ENCODE assay signal across 15 mouse cellular contexts in genomic region chr5:3358687-3359520, GRCm38 (mm10). TPM values are rescaled to one million over a fixed set of nuclear protein-coding genes. Genes with fewer than 3 reads are reported as not detected.
DNase-seq lines count a peak whose midpoint lies in the region; ATAC-seq and TF ChIP-seq lines count a peak whose summit lies in the region.
"Had no signal": no experiment of that assay in that cellular context is flagged by ENCODE, and none has a peak within 500 bp of the region (broad histone marks: within the 10 kb centered on the region; RNA-seq: fewer than 3 reads in every experiment).

No protein-coding gene starts in this region.

- peaks cover 3% of the 10 kb centered on the region; the same call in 1 of the 2 replicates for H3K4me1 ChIP-seq in intestine, postnatal 0 days (replicated peaks; ENCODE audit: control insufficient read depth, insufficient read depth, low read length)

- no peak overlapping the region for H3K9ac ChIP-seq in intestine, postnatal 0 days (ENCODE audit: low read depth, low read length)
- H3K9ac ChIP-seq: hindbrain, embryonic 14.5 days; lung, embryonic 15.5 days; stomach, embryonic 15.5 days had no signal

- no peak overlapping the region; the same call in 1 of the 2 replicates for H3K27ac ChIP-seq in intestine, postnatal 0 days (ENCODE audit: low read depth, low read length)
- H3K27ac ChIP-seq: hindbrain, embryonic 14.5 days; lung, embryonic 15.5 days; stomach, embryonic 15.5 days had no signal

- DNase-seq in thymus, postnatal 14 days: peak; percentile 24
- no peak for DNase-seq in thymus, postnatal 10 days (ENCODE audit: low spot score in 2 of 2)
- DNase-seq in c-Kit-negative CD71-positive TER-119-positive erythroid progenitor cells, embryonic 14.5 days (ENCODE audit: low read depth, low spot score): peak; percentile 45
- DNase-seq in frontal cortex, adult 2 months (ENCODE audit: extremely low spot score in 1 of 2, low spot score in 1 of 2): no peak
- DNase-seq in left cerebral cortex, postnatal 25 days (ENCODE audit: low spot score in 2 of 2): no peak
- DNase-seq in layer of hippocampus, adult 8-10 months (ENCODE audit: low spot score in 2 of 2): no peak
- DNase-seq: adrenal gland, adult 8-10 months; gastrocnemius, postnatal 14 days; kidney, postnatal 4 days; right cerebral cortex, postnatal 14 days had no signal

- 56% methylated on average over 5 of the region's 5 CpGs for WGBS in intestine, postnatal 0 days

- TF ChIP-seq CTCF in intestine, postnatal 0 days (IDR thresholded peaks at IDR 0.05; ENCODE audit: low read depth): no peak

- no peaks in the 10 kb centered on the region for H3K27me3 ChIP-seq in intestine, postnatal 0 days (replicated peaks; ENCODE audit: control insufficient read depth, insufficient read depth, low read length)
- H3K27me3 ChIP-seq: lung, embryonic 15.5 days; stomach, embryonic 15.5 days had no signal

- H3K4me3 ChIP-seq in intestine, postnatal 0 days (ENCODE audit: low read depth, low read length): no peak overlapping the region
- H3K4me3 ChIP-seq: lung, embryonic 15.5 days; stomach, embryonic 15.5 days had no signal

- peak overlapping the region; percentile 21; the same call in 1 of the 2 replicates for H3K4me2 ChIP-seq in intestine, postnatal 0 days (replicated peaks; ENCODE audit: low read depth)
- H3K4me2 ChIP-seq: hindbrain, embryonic 14.5 days; lung, embryonic 15.5 days; stomach, embryonic 15.5 days had no signal

- H3K36me3 ChIP-seq in intestine, postnatal 0 days (ENCODE audit: control insufficient read depth, insufficient read depth): no peaks in the 10 kb centered on the region
- H3K36me3 ChIP-seq: lung, embryonic 15.5 days; stomach, embryonic 15.5 days had no signal

- no peaks in the 10 kb centered on the region for H3K9me3 ChIP-seq in intestine, postnatal 0 days (ENCODE audit: control insufficient read depth)
- H3K9me3 ChIP-seq: lung, embryonic 15.5 days; stomach, embryonic 15.5 days had no signal

- intact Hi-C loops in left cerebral cortex, postnatal 25 days (cut with DNase I): no loop called here

- peak; percentile 59 for ATAC-seq in intestine, postnatal 0 days
- 0 out of 2 replicates have a peak, but pooled peaks have one; percentile 38 for ATAC-seq in monocyte, adult 5-6 weeks (replicated peaks; ENCODE audit: insufficient number of reproducible peaks, low FRiP score, low TSS enrichment, poor library complexity, severe bottlenecking)

RNA-seq across cellular contexts. Expression of gene Cdk6, which starts 17.6 kb away (rescaled TPM):
- polyA plus RNA-seq in intestine, postnatal 0 days (2015; fragmentation: Nextera tagmentation; extraction: Ambion mirVana): 12.7 and 13.2 TPM in 2 replicates
- total RNA-seq in monocyte, adult 5-6 weeks (2017): 9.9 to 16.1 TPM (median 11.5 TPM) in 3 replicates
- polyA plus RNA-seq in frontal cortex, adult 2 months (2012; rRNA removed): 1.7 TPM in 2 replicates
- 1 to 10 TPM; 3.6 to 5.4 TPM for total RNA-seq in left cerebral cortex, postnatal 25 days (2021)
- total RNA-seq in layer of hippocampus, adult 8-10 months (2022): 1 to 10 TPM; 3.5 to 9.3 (median 5.5) TPM

Comparison
In these comparisons a context has a peak if more than half of its experiments do, and no peak if none do; other contexts are left out.
1. DNase-seq: peak in thymus, postnatal 14 days (single experiment) and c-Kit-negative CD71-positive TER-119-positive erythroid progenitor cells, embryonic 14.5 days (single experiment); none in thymus, postnatal 10 days (0 of 2), frontal cortex, adult 2 months (0 of 2), left cerebral cortex, postnatal 25 days (0 of 2) and layer of hippocampus, adult 8-10 months (0 of 2).